Mouse (Mus musculus): ENCODE measurements around the gene Nubp1. TPM values are rescaled to one million over a fixed set of nuclear protein-coding genes. Genes with fewer than 3 reads are reported as not detected.

Nubp1 gene
- polyA plus RNA-seq, 2 experiments = 20.2 to 31.6 TPM

GRCm38 (mm10) chr16:10416866-10417265 lies 5.1 kb downstream of the Nubp1 start:
- peaks cover 43% of the 10 kb centered on the region for H3K36me3 ChIP-seq (replicated peaks; ENCODE audit: control insufficient read depth, insufficient read depth, low read depth)
- no peak overlapping the region for H3K4me3 ChIP-seq (ENCODE audit: insufficient read depth in 1 of 2, low read depth in 2 of 2, low read length in 2 of 2)
- TF ChIP-seq EP300 (IDR thresholded peaks at IDR 0.05; ENCODE audit: low read depth) (no peak), CTCF (IDR thresholded peaks at IDR 0.05; ENCODE audit: low read depth) (peak; percentile 77)
- no peak for DNase-seq (ENCODE audit: low read depth in 3 of 3, low spot score in 3 of 3)
- H3K9me3 ChIP-seq (ENCODE audit: control insufficient read depth, low read length) = no peaks in the 10 kb centered on the region
- H3K27ac ChIP-seq = no peak overlapping the region
- 76% methylated on average over 4 of the region's 4 CpGs for whole genome bisulfite sequencing (ENCODE audit: insufficient replicate concordance)
- H3K4me1 ChIP-seq (replicated peaks; ENCODE audit: control insufficient read depth in 2 of 2, insufficient read depth in 2 of 2, low read length in 1 of 2) = peaks cover 0 to 7% of the 10 kb centered on the region in 2 experiments; a peak in 3 of 4 replicates
- no peak for ATAC-seq (ENCODE audit: insufficient read depth)
- no peaks in the 10 kb centered on the region for H3K27me3 ChIP-seq (ENCODE audit: control insufficient read depth, insufficient read depth, low read length)
- no peak overlapping the region for H3K4me2 ChIP-seq (ENCODE audit: low read depth)
- H3K9ac ChIP-seq (replicated peaks) = no peak overlapping the region

- Histone ChIP-seq H3K4me3 (ENCODE audit: insufficient read depth in 1 of 2, low read depth in 2 of 2, low read length in 2 of 2) (no peak overlapping the region), H3K27me3 (ENCODE audit: control insufficient read depth, insufficient read depth, low read length) (no peaks in the 10 kb centered on the region), H3K9me3 (ENCODE audit: control insufficient read depth, low read length) (no peaks in the 10 kb centered on the region), H3K36me3 (replicated peaks; ENCODE audit: control insufficient read depth, insufficient read depth, low read depth) (peaks cover 49% of the 10 kb centered on the region), H3K27ac (no peak overlapping the region), H3K4me1 (replicated peaks; ENCODE audit: control insufficient read depth in 2 of 2, insufficient read depth in 2 of 2, low read length in 1 of 2) (peaks cover 0 to 2% of the 10 kb centered on the region in 2 experiments; a peak in 3 of 4 replicates), H3K4me2 (ENCODE audit: low read depth) (no peak overlapping the region), H3K9ac (replicated peaks) (no peak overlapping the region)
- WGBS (ENCODE audit: insufficient replicate concordance) = 82% methylated on average over 9 of the region's 9 CpGs
- no peak for TF ChIP-seq CTCF (IDR thresholded peaks at IDR 0.05; ENCODE audit: low read depth)
- TF ChIP-seq EP300 (IDR thresholded peaks at IDR 0.05; ENCODE audit: low read depth) = no peak
- DNase-seq (ENCODE audit: low read depth in 3 of 3, low spot score in 3 of 3) = no peak
- ATAC-seq (ENCODE audit: insufficient read depth) = no peak
Observed at GRCm38 (mm10) chr16:10417723-10418259, 6.0 kb downstream of the Nubp1 start.

- 83% methylated on average over 9 of the region's 9 CpGs for WGBS (ENCODE audit: insufficient replicate concordance)
- H3K27me3 ChIP-seq (ENCODE audit: control insufficient read depth, insufficient read depth, low read length) = no peaks in the 10 kb centered on the region
- H3K4me1 ChIP-seq (replicated peaks; ENCODE audit: control insufficient read depth in 2 of 2, insufficient read depth in 2 of 2, low read length in 1 of 2) = no peaks in the 10 kb centered on the region
- DNase-seq (ENCODE audit: low read depth in 3 of 3, low spot score in 3 of 3) (no peak), ATAC-seq (ENCODE audit: insufficient read depth) (no peak)
- H3K36me3 ChIP-seq (replicated peaks; ENCODE audit: control insufficient read depth, insufficient read depth, low read depth) = peaks cover 48% of the 10 kb centered on the region
- H3K4me3 ChIP-seq (ENCODE audit: insufficient read depth in 1 of 2, low read depth in 2 of 2, low read length in 2 of 2) = no peak overlapping the region
- no peak for TF ChIP-seq EP300 (IDR thresholded peaks at IDR 0.05; ENCODE audit: low read depth)
- no peak for TF ChIP-seq CTCF (IDR thresholded peaks at IDR 0.05; ENCODE audit: low read depth)
- H3K9me3 ChIP-seq (ENCODE audit: control insufficient read depth, low read length) = no peaks in the 10 kb centered on the region
- H3K4me2 ChIP-seq (ENCODE audit: low read depth) = no peak overlapping the region
- no peak overlapping the region for H3K9ac ChIP-seq (replicated peaks)
- H3K27ac ChIP-seq = no peak overlapping the region
Observed at GRCm38 (mm10) chr16:10420447-10421054, 8.8 kb downstream of the Nubp1 start.

GRCm38 (mm10) chr16:10431911-10432310 lies 20.2 kb downstream of the Nubp1 start:
- H3K4me3 ChIP-seq (ENCODE audit: insufficient read depth in 1 of 2, low read depth in 2 of 2, low read length in 2 of 2) = no peak overlapping the region
- no peak for TF ChIP-seq EP300 (IDR thresholded peaks at IDR 0.05; ENCODE audit: low read depth)
- peaks cover 0 to 7% of the 10 kb centered on the region in 2 experiments; a peak in 1 of 4 replicates for H3K4me1 ChIP-seq (replicated peaks; ENCODE audit: control insufficient read depth in 2 of 2, insufficient read depth in 2 of 2, low read length in 1 of 2)
- H3K9ac ChIP-seq (replicated peaks) = no peak overlapping the region
- ATAC-seq (ENCODE audit: insufficient read depth) (no peak), DNase-seq (ENCODE audit: low read depth in 3 of 3, low spot score in 3 of 3) (no peak)
- no peaks in the 10 kb centered on the region for H3K36me3 ChIP-seq (replicated peaks; ENCODE audit: control insufficient read depth, insufficient read depth, low read depth)
- 32% methylated on average over 1 of the region's 1 CpGs for WGBS (ENCODE audit: insufficient replicate concordance)
- no peaks in the 10 kb centered on the region for H3K27me3 ChIP-seq (ENCODE audit: control insufficient read depth, insufficient read depth, low read length)
- no peaks in the 10 kb centered on the region for H3K9me3 ChIP-seq (ENCODE audit: control insufficient read depth, low read length)
- H3K4me2 ChIP-seq (ENCODE audit: low read depth) = no peak overlapping the region
- no peak overlapping the region for H3K27ac ChIP-seq

GRCm38 (mm10) chr16:10432387-10432786 lies 20.6 kb downstream of the Nubp1 start:
- Histone ChIP-seq H3K4me3 (ENCODE audit: insufficient read depth in 1 of 2, low read depth in 2 of 2, low read length in 2 of 2) (no peak overlapping the region), H3K36me3 (replicated peaks; ENCODE audit: control insufficient read depth, insufficient read depth, low read depth) (no peaks in the 10 kb centered on the region), H3K9ac (replicated peaks) (no peak overlapping the region), H3K27me3 (ENCODE audit: control insufficient read depth, insufficient read depth, low read length) (no peaks in the 10 kb centered on the region), H3K4me2 (ENCODE audit: low read depth) (no peak overlapping the region), H3K27ac (no peak overlapping the region), H3K9me3 (ENCODE audit: control insufficient read depth, low read length) (no peaks in the 10 kb centered on the region), H3K4me1 (replicated peaks; ENCODE audit: control insufficient read depth in 2 of 2, insufficient read depth in 2 of 2, low read length in 1 of 2) (peaks cover 0 to 7% of the 10 kb centered on the region in 2 experiments; a peak in 1 of 4 replicates)
- DNase-seq (ENCODE audit: low read depth in 3 of 3, low spot score in 3 of 3) (no peak), ATAC-seq (ENCODE audit: insufficient read depth) (no peak)
- 51% methylated on average over 4 of the region's 4 CpGs for WGBS (ENCODE audit: insufficient replicate concordance)
- TF ChIP-seq CTCF (IDR thresholded peaks at IDR 0.05; ENCODE audit: low read depth) (no peak), EP300 (IDR thresholded peaks at IDR 0.05; ENCODE audit: low read depth) (no peak)

Measured in liver, embryonic 14.5 days (tissue).